Mouse (Mus musculus): Measurements from ENCODE around the gene U2surp.

DNA sequence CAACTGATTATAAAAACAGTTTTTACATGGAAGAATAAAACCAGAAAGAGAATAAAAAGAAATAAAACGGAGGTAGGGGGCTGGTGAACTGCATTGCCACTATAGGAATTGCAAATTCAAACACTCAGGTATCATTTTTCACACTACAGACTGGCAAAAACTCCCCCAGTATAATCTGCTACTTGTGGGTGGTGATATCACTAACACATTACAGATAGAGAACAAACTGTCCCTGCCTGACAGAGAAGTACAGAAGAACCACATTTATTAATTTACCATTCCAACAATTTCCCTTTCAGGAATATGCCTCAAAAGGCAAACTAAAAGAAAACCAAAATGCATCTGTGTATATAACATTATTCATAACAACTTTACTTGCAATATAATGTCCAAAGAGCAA, 16.8 kb downstream of the U2surp start:
- no peak for TF ChIP-seq EP300 (IDR thresholded peaks at IDR 0.05; ENCODE audit: insufficient read depth, low read depth, low read length)
- TF ChIP-seq CTCF (IDR thresholded peaks at IDR 0.05), result no peak
- TF ChIP-seq POLR2A (IDR thresholded peaks at IDR 0.05; ENCODE audit: insufficient read depth, low read depth, low read length), result no peak
